Mouse (Mus musculus): Measurements from ENCODE around the gene Kif14. TPM values are rescaled to one million over a fixed set of nuclear protein-coding genes. Genes with fewer than 3 reads are reported as not detected.

Gene Kif14
- total RNA-seq (2014; rRNA removed), result 1.1 and 1.3 TPM in 2 replicates
- 0.42 and 0.56 TPM in 2 replicates for polyA plus RNA-seq (2015; fragmentation: Nextera tagmentation; extraction: Ambion mirVana)

DNA sequence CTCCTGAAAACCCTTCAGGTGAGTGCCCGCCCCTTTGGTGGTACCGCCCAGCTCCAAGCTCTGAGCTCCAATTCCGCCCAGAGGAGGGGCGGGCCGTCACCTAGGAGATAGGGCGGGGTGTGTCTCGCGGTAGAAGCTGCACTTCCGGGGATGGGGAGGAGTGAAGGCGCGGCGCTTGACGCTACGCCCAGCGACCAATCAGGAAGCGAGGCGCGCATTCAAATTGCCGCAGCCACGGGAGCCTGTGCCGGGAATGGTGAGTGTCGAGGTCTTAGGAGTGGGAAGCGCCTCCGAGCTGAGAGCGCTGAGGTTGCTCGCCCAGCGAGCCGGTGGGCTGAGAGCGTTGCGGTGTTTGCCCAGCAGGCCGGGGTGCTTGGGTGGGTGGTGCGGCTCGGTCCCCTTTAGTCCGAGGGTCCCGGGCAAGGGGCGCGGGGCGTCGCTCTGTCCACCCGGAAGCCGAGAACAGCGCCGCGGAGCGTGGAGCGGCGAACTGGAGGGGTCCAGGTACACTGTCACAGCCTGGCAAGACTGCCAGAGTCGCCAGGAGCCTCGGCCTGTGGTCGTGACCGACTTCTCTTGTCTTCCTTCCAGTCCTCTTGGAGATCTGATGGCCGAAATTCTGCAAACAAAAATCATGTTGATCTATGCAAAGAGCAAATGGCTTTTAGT lies at the start of gene Kif14:
Gene Kif14, plus strand, starts transcription at position 201 of the 669 bp plus-strand sequence.
- no peaks in the 10 kb centered on the region for H3K9me3 ChIP-seq (ENCODE audit: low read length)
- H3K4me3 ChIP-seq (ENCODE audit: low read depth, low read length), result peak within 1 kb of the TSS; percentile 46
- ATAC-seq, result peak; percentile 100
- H3K36me3 ChIP-seq (ENCODE audit: insufficient read depth), result no peaks in the 10 kb centered on the region
- H3K4me1 ChIP-seq (ENCODE audit: insufficient read depth), result peaks cover 6% of the 10 kb centered on the region; the same call in 1 of the 2 replicates
- DNase-seq, result peak; percentile 96
- peak within 1 kb of the TSS; percentile 100 for H3K4me2 ChIP-seq (ENCODE audit: low read depth)
- H3K27ac ChIP-seq (ENCODE audit: low read depth, low read length), result no peak within 1 kb of the TSS
- H3K9ac ChIP-seq, result no peak within 1 kb of the TSS
- no peaks in the 10 kb centered on the region for H3K27me3 ChIP-seq (ENCODE audit: insufficient read depth, low read length)
- no peak for TF ChIP-seq CTCF (IDR thresholded peaks at IDR 0.05; ENCODE audit: low read depth)
- 2% methylated on average over 52 of the region's 52 CpGs for WGBS

DNA sequence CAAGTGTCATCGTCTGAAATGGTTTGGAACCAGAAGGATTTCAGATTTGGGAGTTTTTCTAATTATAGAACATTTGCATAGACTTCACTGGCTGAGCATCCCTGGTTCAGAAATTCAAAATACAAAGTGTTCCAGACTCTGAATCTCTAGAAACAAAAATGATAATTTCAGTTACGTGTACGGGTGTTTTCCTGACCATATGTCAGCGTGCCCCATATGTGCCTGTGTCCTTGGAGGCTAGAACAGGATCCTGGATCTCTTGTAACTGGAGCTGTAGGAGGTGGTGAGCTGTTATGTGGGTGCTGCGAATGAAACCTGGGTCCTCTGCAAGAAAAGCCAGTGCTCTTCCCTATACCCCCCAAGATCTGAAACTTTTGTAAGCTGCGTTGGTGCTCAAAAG lies 47.8 kb upstream of the Kif14 start:
- no peak for TF ChIP-seq CTCF (IDR thresholded peaks at IDR 0.05; ENCODE audit: low read depth)
- no peaks in the 10 kb centered on the region for H3K9me3 ChIP-seq (ENCODE audit: low read length)
- no peak overlapping the region for H3K4me3 ChIP-seq (ENCODE audit: low read depth, low read length)
- H3K27me3 ChIP-seq (ENCODE audit: insufficient read depth, low read length), result no peaks in the 10 kb centered on the region
- H3K4me2 ChIP-seq (ENCODE audit: low read depth), result no peak overlapping the region
- ATAC-seq (no peak), DNase-seq (peak; percentile 47)
- H3K36me3 ChIP-seq (ENCODE audit: insufficient read depth), result 0 out of 2 replicates have a peak, but pooled peaks cover 3% of the 10 kb centered on the region
- H3K9ac ChIP-seq, result no peak overlapping the region
- 69% methylated on average over 6 of the region's 6 CpGs for WGBS
- H3K27ac ChIP-seq (ENCODE audit: low read depth, low read length), result no peak overlapping the region
- no peaks in the 10 kb centered on the region for H3K4me1 ChIP-seq (ENCODE audit: insufficient read depth)

DNA sequence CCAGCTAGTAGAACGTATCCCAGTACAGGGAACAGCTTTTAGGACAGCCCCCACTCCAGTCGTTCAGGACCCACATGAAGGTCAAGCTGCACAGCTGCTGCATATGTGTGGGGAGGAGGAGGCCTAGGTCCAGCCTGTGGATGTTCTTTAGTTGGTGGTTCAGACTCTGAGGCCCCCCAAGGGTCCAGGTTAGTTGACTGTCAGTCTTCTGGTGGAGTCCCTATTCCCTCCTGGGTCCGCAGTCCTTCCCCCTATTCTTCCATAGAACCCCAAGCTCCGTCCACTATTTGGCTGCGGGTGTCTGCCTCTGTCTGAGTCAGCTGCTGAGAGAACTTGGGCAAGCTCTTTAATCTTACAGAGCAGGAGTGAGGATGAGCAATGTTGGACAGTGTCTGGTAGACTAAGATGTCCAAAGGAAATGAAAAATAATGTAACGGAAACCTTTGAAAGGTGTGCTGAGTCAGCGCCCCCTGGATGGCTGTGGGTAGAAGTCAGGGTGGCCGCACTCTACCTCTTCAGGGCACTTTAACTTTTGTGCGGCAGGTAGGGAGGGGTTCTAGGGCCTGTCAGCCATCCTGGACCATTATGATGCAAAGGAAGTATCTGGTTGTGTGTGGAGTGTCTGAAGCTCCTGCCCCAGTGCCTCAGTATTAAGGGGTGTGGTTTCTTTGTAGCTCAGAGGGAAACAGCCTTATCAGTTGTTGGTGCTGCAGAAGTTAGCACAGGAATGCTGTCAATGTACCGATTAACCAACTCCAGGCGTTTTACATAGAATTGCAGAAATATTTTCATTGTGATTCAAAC lies 38.8 kb upstream of the Kif14 start:
- WGBS, result 82% methylated on average over 11 of the region's 11 CpGs
- no peak overlapping the region for H3K27ac ChIP-seq (ENCODE audit: low read depth, low read length)
- H3K4me1 ChIP-seq (ENCODE audit: insufficient read depth), result no peaks in the 10 kb centered on the region
- H3K4me2 ChIP-seq (ENCODE audit: low read depth), result no peak overlapping the region
- DNase-seq (no peak), ATAC-seq (no peak)
- no peaks in the 10 kb centered on the region for H3K27me3 ChIP-seq (ENCODE audit: insufficient read depth, low read length)
- H3K4me3 ChIP-seq (ENCODE audit: low read depth, low read length), result no peak overlapping the region
- TF ChIP-seq CTCF (IDR thresholded peaks at IDR 0.05; ENCODE audit: low read depth), result no peak
- H3K36me3 ChIP-seq (ENCODE audit: insufficient read depth), result no peaks in the 10 kb centered on the region; the same call in 1 of the 2 replicates
- H3K9me3 ChIP-seq (ENCODE audit: low read length), result no peaks in the 10 kb centered on the region
- no peak overlapping the region for H3K9ac ChIP-seq

DNA sequence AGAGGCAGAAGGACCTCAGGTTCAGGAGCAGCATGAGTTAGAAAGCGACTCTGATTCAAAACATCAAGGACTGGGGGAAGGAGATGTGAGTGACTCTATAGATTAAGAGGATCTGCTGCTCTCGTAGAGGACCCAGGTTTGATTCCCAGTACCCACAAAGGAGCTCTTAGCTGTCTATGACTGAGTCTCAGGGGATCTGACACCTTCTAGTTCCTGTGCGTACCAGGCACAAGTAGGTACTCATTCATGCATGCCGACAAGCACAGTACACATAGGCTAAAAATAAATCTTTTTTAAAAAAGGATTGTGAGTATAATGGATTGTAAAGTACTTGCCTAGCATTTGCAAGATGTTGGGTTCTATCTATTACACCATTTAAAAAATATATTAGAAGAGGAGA lies 37.2 kb upstream of the Kif14 start:
- Histone ChIP-seq H3K36me3 (ENCODE audit: insufficient read depth) (no peaks in the 10 kb centered on the region; the same call in 1 of the 2 replicates), H3K4me2 (ENCODE audit: low read depth) (no peak overlapping the region), H3K27me3 (ENCODE audit: insufficient read depth, low read length) (no peaks in the 10 kb centered on the region), H3K4me1 (ENCODE audit: insufficient read depth) (no peaks in the 10 kb centered on the region), H3K4me3 (ENCODE audit: low read depth, low read length) (no peak overlapping the region), H3K9me3 (ENCODE audit: low read length) (no peaks in the 10 kb centered on the region), H3K27ac (ENCODE audit: low read depth, low read length) (no peak overlapping the region), H3K9ac (no peak overlapping the region)
- 84% methylated on average over 4 of the region's 4 CpGs for WGBS
- TF ChIP-seq CTCF (IDR thresholded peaks at IDR 0.05; ENCODE audit: low read depth), result no peak
- DNase-seq (no peak), ATAC-seq (no peak)

DNA sequence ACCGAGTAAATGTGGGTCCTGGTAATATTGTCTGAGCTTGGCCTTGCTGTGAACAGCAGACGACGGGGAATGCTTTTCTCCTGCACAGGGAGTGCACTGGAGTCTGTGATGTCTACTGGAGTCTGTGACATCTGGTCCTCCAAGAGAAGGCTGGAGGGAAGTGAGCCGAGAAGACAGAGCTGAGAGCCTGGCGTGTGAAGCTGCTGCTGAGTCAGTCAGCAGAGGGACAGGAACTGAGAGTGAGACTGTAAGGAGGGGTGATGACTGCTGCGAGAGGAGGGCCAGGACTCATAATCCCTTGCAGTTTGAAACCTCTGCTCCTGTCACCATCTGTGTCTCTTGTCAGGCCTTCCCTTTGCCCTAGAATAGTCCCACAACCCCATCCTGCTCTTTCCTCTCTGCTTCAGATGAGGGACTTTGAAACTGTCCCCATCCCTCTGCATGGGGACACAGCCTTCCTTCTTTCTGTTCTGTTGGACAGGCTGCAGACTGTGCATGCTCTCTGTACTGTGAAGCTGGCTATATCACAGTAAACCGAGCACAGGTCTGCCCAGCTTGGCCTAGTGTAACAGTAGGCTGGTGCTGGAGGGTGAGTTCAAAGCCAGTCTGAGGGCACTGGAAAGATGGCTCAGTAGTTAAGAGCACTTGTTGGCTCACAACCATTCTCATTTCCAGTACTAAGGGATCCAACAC lies 35.9 kb upstream of the Kif14 start:
- no peak for TF ChIP-seq CTCF (IDR thresholded peaks at IDR 0.05; ENCODE audit: low read depth)
- WGBS, result 69% methylated on average over 7 of the region's 7 CpGs
- Histone ChIP-seq H3K4me3 (ENCODE audit: low read depth, low read length) (no peak overlapping the region), H3K9ac (no peak overlapping the region), H3K4me2 (ENCODE audit: low read depth) (no peak overlapping the region), H3K4me1 (ENCODE audit: insufficient read depth) (no peaks in the 10 kb centered on the region), H3K36me3 (ENCODE audit: insufficient read depth) (no peaks in the 10 kb centered on the region; the same call in 1 of the 2 replicates), H3K27ac (ENCODE audit: low read depth, low read length) (no peak overlapping the region), H3K9me3 (ENCODE audit: low read length) (no peaks in the 10 kb centered on the region), H3K27me3 (ENCODE audit: insufficient read depth, low read length) (no peaks in the 10 kb centered on the region)
- DNase-seq (no peak), ATAC-seq (no peak)

DNA sequence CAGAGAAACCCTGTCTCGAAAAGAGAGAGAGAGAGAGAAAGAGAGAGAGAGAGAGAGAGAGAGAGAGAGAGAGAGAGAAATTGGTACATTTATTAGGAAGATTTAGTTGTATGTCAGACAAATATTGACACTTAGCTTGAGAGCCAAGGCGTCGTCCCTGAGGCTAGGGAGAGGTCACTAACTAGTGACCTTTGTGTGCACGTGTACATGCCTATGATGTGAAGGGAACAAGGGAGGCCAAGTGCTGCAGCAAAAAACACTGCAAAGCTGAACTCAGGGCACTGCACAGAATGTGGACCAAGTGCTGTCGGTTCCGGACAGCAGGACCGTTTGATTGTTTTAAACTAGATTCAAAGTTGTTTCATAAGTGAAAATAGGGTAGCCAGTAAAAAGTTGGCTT lies 25.4 kb upstream of the Kif14 start:
- no peaks in the 10 kb centered on the region for H3K27me3 ChIP-seq (ENCODE audit: insufficient read depth, low read length)
- no peaks in the 10 kb centered on the region for H3K36me3 ChIP-seq (ENCODE audit: insufficient read depth)
- WGBS, result 87% methylated on average over 7 of the region's 7 CpGs
- H3K4me2 ChIP-seq (ENCODE audit: low read depth), result no peak overlapping the region
- ATAC-seq (no peak), DNase-seq (no peak)
- H3K4me1 ChIP-seq (ENCODE audit: insufficient read depth), result no peaks in the 10 kb centered on the region
- H3K27ac ChIP-seq (ENCODE audit: low read depth, low read length), result no peak overlapping the region
- no peak overlapping the region for H3K4me3 ChIP-seq (ENCODE audit: low read depth, low read length)
- TF ChIP-seq CTCF (IDR thresholded peaks at IDR 0.05; ENCODE audit: low read depth), result no peak
- H3K9ac ChIP-seq, result no peak overlapping the region
- no peaks in the 10 kb centered on the region for H3K9me3 ChIP-seq (ENCODE audit: low read length)
